Mouse (Mus musculus): ENCODE data around the gene 1700021F05Rik. TPM values are rescaled to one million over a fixed set of nuclear protein-coding genes. Genes with fewer than 3 reads are reported as not detected.
A peak's percentile ranks its signal among the peaks of the same experiment; 100 is the strongest.
"Not testable (repeated sequence)": the region's sequence is repeated elsewhere in the genome, so short reads cannot be mapped to it uniquely, and the experiment has no call there.

1700021F05Rik gene
- polyA plus RNA-seq, 1 experiment from 2014 or later: 74.3 TPM

GRCm38 (mm10) chr10:43550923-43551322, 10.1 kb upstream of the 1700021F05Rik start:
- Histone ChIP-seq H3K4me1 (ENCODE audit: control insufficient read depth, insufficient read depth, low read length) (no peaks in the 10 kb centered on the region), H3K4me3 (ENCODE audit: low read depth, low read length) (no peak overlapping the region), H3K9me3 (replicated peaks; ENCODE audit: control insufficient read depth, low read length) (no peaks in the 10 kb centered on the region), H3K27me3 (replicated peaks; ENCODE audit: control insufficient read depth, insufficient read depth, low read length) (no peaks in the 10 kb centered on the region), H3K4me2 (ENCODE audit: low read length) (no peak overlapping the region), H3K9ac (ENCODE audit: low read length) (no peak overlapping the region), H3K27ac (ENCODE audit: low read depth, low read length) (no peak overlapping the region), H3K36me3 (ENCODE audit: control insufficient read depth, insufficient read depth, low read length) (no peaks in the 10 kb centered on the region)
- 36% methylated on average over 3 of the region's 3 CpGs for WGBS
- ATAC-seq (no peak), DNase-seq (ENCODE audit: low spot score) (no peak)

DNA sequence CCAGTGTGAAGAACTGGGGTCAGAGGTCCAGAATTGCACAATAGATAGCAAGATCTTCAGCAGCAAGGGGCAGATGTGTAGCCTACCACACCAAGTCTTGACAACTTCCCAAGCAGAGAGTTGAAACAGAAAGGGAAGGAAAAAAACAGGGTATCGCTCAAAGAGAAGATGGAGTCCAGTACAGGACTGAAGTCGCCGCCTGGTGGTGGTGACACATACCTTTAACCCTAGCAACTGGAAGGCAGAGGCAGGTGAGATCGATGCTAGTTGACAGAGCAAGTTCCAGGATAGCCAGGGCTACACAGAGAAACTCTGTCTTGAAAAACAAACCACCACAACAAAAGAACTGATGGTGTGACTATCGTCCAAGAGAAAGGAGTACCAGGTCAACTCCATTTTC, 8.6 kb upstream of the 1700021F05Rik start:
- no peak overlapping the region for H3K4me2 ChIP-seq (ENCODE audit: low read length)
- no peak overlapping the region for H3K9ac ChIP-seq (ENCODE audit: low read length)
- 72% methylated on average over 5 of the region's 5 CpGs for WGBS
- H3K9me3 ChIP-seq (replicated peaks; ENCODE audit: control insufficient read depth, low read length): no peaks in the 10 kb centered on the region
- H3K4me3 ChIP-seq (ENCODE audit: low read depth, low read length): no peak overlapping the region
- DNase-seq (ENCODE audit: low spot score): no peak
- H3K27ac ChIP-seq (ENCODE audit: low read depth, low read length): no peak overlapping the region
- no peaks in the 10 kb centered on the region for H3K27me3 ChIP-seq (replicated peaks; ENCODE audit: control insufficient read depth, insufficient read depth, low read length)
- H3K36me3 ChIP-seq (ENCODE audit: control insufficient read depth, insufficient read depth, low read length): no peaks in the 10 kb centered on the region
- no peaks in the 10 kb centered on the region for H3K4me1 ChIP-seq (ENCODE audit: control insufficient read depth, insufficient read depth, low read length)
- ATAC-seq: no peak

GRCm38 (mm10) chr10:43541153-43541544, 355 bp upstream of the 1700021F05Rik start:
- H3K27me3 ChIP-seq (replicated peaks; ENCODE audit: control insufficient read depth, insufficient read depth, low read length): no peaks in the 10 kb centered on the region
- no peak overlapping the region for H3K9ac ChIP-seq (ENCODE audit: low read length)
- WGBS: 44% methylated on average over 8 of the region's 8 CpGs
- DNase-seq (ENCODE audit: low spot score): no peak
- H3K9me3 ChIP-seq (replicated peaks; ENCODE audit: control insufficient read depth, low read length): no peaks in the 10 kb centered on the region
- peaks cover 6% of the 10 kb centered on the region for H3K4me1 ChIP-seq (ENCODE audit: control insufficient read depth, insufficient read depth, low read length)
- peak overlapping the region; percentile 86 for H3K4me3 ChIP-seq (ENCODE audit: low read depth, low read length)
- peak; percentile 29 for ATAC-seq
- H3K4me2 ChIP-seq (ENCODE audit: low read length): peak overlapping the region; percentile 66
- H3K27ac ChIP-seq (ENCODE audit: low read depth, low read length): no peak overlapping the region
- peaks cover 4% of the 10 kb centered on the region for H3K36me3 ChIP-seq (ENCODE audit: control insufficient read depth, insufficient read depth, low read length)

GRCm38 (mm10) chr10:43539746-43540310, 966 bp downstream of the 1700021F05Rik start:
- peaks cover 12% of the 10 kb centered on the region for H3K36me3 ChIP-seq (ENCODE audit: control insufficient read depth, insufficient read depth, low read length)
- 21% methylated on average over 12 of the region's 12 CpGs for WGBS
- peaks cover 6% of the 10 kb centered on the region for H3K4me1 ChIP-seq (ENCODE audit: control insufficient read depth, insufficient read depth, low read length)
- no peaks in the 10 kb centered on the region for H3K9me3 ChIP-seq (replicated peaks; ENCODE audit: control insufficient read depth, low read length)
- H3K27ac ChIP-seq (ENCODE audit: low read depth, low read length): no peak overlapping the region
- peak overlapping the region; percentile 76 for H3K9ac ChIP-seq (ENCODE audit: low read length)
- no peak for DNase-seq (ENCODE audit: low spot score)
- H3K4me3 ChIP-seq (ENCODE audit: low read depth, low read length): peak overlapping the region; percentile 86
- H3K4me2 ChIP-seq (ENCODE audit: low read length): peak overlapping the region; percentile 66
- H3K27me3 ChIP-seq (replicated peaks; ENCODE audit: control insufficient read depth, insufficient read depth, low read length): no peaks in the 10 kb centered on the region
- ATAC-seq: no peak

GRCm38 (mm10) chr10:43538831-43539230, 2.0 kb downstream of the 1700021F05Rik start:
- Histone ChIP-seq H3K4me1 (ENCODE audit: control insufficient read depth, insufficient read depth, low read length) (peaks cover 6% of the 10 kb centered on the region), H3K9ac (ENCODE audit: low read length) (no peak overlapping the region), H3K36me3 (ENCODE audit: control insufficient read depth, insufficient read depth, low read length) (peaks cover 12% of the 10 kb centered on the region), H3K27ac (ENCODE audit: low read depth, low read length) (no peak overlapping the region), H3K27me3 (replicated peaks; ENCODE audit: control insufficient read depth, insufficient read depth, low read length) (no peaks in the 10 kb centered on the region), H3K4me3 (ENCODE audit: low read depth, low read length) (no peak overlapping the region), H3K9me3 (replicated peaks; ENCODE audit: control insufficient read depth, low read length) (no peaks in the 10 kb centered on the region), H3K4me2 (ENCODE audit: low read length) (no peak overlapping the region)
- 87% methylated on average over 5 of the region's 5 CpGs for WGBS
- ATAC-seq: no peak
- no peak for DNase-seq (ENCODE audit: low spot score)

DNA sequence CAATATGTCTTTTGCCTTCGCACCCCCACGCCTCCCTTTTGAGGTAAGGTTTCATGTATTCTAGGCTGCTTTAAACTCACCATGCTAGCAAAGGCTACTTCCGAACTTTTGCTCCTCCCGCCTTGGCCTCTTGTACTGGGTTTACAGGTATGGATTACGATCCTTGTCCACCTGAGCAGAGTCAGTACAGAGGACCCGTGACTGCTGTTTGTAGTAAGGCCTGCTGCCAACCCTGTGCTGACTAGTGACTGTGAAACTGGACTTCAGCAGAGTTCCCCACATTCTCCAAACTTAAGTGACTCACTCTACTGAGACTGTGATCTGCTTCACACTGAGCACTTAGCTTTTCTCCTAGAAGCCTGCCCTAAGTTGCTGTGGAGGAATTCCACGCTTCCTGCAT, 3.1 kb downstream of the 1700021F05Rik start:
- Histone ChIP-seq H3K9me3 (replicated peaks; ENCODE audit: control insufficient read depth, low read length) (no peaks in the 10 kb centered on the region), H3K36me3 (ENCODE audit: control insufficient read depth, insufficient read depth, low read length) (peaks cover 17% of the 10 kb centered on the region), H3K4me1 (ENCODE audit: control insufficient read depth, insufficient read depth, low read length) (peaks cover 6% of the 10 kb centered on the region), H3K27ac (ENCODE audit: low read depth, low read length) (no peak overlapping the region), H3K9ac (ENCODE audit: low read length) (no peak overlapping the region), H3K4me2 (ENCODE audit: low read length) (no peak overlapping the region), H3K27me3 (replicated peaks; ENCODE audit: control insufficient read depth, insufficient read depth, low read length) (no peaks in the 10 kb centered on the region), H3K4me3 (ENCODE audit: low read depth, low read length) (no peak overlapping the region)
- ATAC-seq: no peak
- WGBS: 96% methylated on average over 7 of the region's 7 CpGs
- DNase-seq (ENCODE audit: low spot score): no peak

DNA sequence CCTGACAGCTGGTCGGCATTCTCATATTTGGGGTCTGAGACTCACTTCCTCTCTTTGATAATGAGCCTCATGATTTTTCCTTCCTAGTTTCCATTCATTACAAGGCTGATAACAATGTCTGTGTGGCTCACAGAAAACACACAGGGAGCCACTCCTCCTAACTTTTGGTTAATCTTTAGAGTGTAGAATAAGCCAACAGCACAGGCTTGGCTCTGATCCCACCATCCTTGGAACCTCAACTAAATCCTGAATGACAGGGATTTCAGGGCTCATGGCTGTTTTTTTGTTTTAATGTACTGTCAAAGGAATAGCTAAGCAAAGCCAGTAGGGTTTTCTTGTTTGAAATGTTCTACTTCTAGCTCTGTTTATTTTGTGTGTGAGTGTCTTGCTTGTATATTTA, 6.4 kb downstream of the 1700021F05Rik start:
- H3K4me2 ChIP-seq (ENCODE audit: low read length): no peak overlapping the region
- no peak overlapping the region for H3K4me3 ChIP-seq (ENCODE audit: low read depth, low read length)
- ATAC-seq: no peak
- 77% methylated on average over 1 of the region's 1 CpGs for WGBS
- peaks cover 48% of the 10 kb centered on the region for H3K36me3 ChIP-seq (ENCODE audit: control insufficient read depth, insufficient read depth, low read length)
- H3K9me3 ChIP-seq (replicated peaks; ENCODE audit: control insufficient read depth, low read length): no peaks in the 10 kb centered on the region
- DNase-seq (ENCODE audit: low spot score): no peak
- no peak overlapping the region for H3K27ac ChIP-seq (ENCODE audit: low read depth, low read length)
- H3K4me1 ChIP-seq (ENCODE audit: control insufficient read depth, insufficient read depth, low read length): no peaks in the 10 kb centered on the region; the same call in 1 of the 2 replicates
- H3K9ac ChIP-seq (ENCODE audit: low read length): no peak overlapping the region
- H3K27me3 ChIP-seq (replicated peaks; ENCODE audit: control insufficient read depth, insufficient read depth, low read length): no peaks in the 10 kb centered on the region

DNA sequence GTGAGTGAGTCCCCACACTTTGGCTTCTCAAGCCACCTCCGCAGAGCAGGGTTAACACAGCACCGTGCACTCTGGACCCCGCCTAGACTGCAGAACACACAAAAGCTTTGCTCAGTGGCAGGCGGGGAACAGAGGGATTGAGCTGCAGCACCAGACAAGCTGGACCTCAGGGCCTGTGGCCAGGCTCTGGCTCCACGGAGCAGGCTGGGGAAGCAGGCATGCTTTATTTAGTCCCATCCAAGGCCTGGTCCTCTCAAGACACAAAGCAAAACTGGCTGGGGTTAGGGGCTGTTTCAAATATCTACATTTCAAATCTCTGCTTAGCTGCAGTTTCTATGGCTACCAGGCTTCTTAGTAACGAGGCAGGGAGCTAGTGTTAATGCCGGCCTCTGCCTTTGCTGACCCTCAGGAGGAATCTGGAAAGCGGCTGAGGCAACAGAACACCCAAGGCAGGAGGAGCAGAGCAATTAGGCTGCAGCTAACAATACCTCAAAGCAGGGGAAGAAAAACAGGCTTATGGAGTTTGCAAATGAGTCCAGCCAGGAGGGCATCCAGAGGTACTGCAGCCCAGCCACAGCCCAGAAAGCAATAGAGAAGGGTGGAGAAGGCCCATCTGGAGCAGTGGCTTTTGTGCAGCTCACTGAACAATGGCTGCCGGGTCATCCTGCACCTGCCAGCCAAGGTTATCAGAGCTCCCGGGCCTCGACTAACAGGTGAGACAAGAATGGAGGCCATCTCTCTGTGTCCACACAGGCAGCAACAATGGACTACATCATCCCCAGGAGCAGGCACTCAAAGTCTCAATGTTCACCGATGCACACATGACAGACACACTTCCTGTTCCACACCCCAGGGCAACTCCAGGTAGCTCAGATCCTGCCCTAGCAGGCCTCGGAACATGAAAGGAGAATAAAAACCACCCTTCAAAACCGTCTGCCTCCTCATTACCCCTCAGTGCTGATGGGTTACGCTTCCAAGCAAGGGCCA, 13.2 kb downstream of the 1700021F05Rik start:
- DNase-seq (ENCODE audit: low spot score): peak; percentile 72
- peak overlapping the region; percentile 13 for H3K9ac ChIP-seq (ENCODE audit: low read length)
- peak overlapping the region; percentile 89 for H3K27ac ChIP-seq (ENCODE audit: low read depth, low read length)
- peaks cover 9% of the 10 kb centered on the region for H3K4me1 ChIP-seq (ENCODE audit: control insufficient read depth, insufficient read depth, low read length)
- ATAC-seq: peak; percentile 76
- H3K4me3 ChIP-seq (ENCODE audit: low read depth, low read length): no peak overlapping the region
- no peaks in the 10 kb centered on the region for H3K27me3 ChIP-seq (replicated peaks; ENCODE audit: control insufficient read depth, insufficient read depth, low read length)
- peaks cover 61% of the 10 kb centered on the region for H3K36me3 ChIP-seq (ENCODE audit: control insufficient read depth, insufficient read depth, low read length)
- 13% methylated on average over 15 of the region's 15 CpGs for WGBS
- no peaks in the 10 kb centered on the region for H3K9me3 ChIP-seq (replicated peaks; ENCODE audit: control insufficient read depth, low read length)
- H3K4me2 ChIP-seq (ENCODE audit: low read length): 0 out of 2 replicates have a peak overlapping the region, but pooled peaks have one; percentile 7

- not testable (repeated sequence) for DNase-seq (ENCODE audit: low spot score); ATAC-seq
- WGBS: 93% methylated on average over 10 of the region's 10 CpGs
These were observed 16.9 kb downstream of the 1700021F05Rik start, which contains the start of gene Gm9803 for GRCm38 (mm10) chr10:43523931-43524330. TSS of gene Gm9803 (plus strand) at chr10:43524084.

More at GRCm38 (mm10) chr10:43523931-43524330, 16.9 kb downstream of the 1700021F05Rik start, which contains the start of gene Gm9803:
- H3K27me3 ChIP-seq (replicated peaks; ENCODE audit: control insufficient read depth, insufficient read depth, low read length); H3K4me3 ChIP-seq (ENCODE audit: low read depth, low read length); H3K27ac ChIP-seq (ENCODE audit: low read depth, low read length); H3K4me2 ChIP-seq (ENCODE audit: low read length); H3K9me3 ChIP-seq (replicated peaks; ENCODE audit: control insufficient read depth, low read length); H3K4me1 ChIP-seq (ENCODE audit: control insufficient read depth, insufficient read depth, low read length); H3K9ac ChIP-seq (ENCODE audit: low read length): not testable (repeated sequence)
- H3K36me3 ChIP-seq (ENCODE audit: control insufficient read depth, insufficient read depth, low read length): peaks cover 28% of the 10 kb centered on the region
